Comparison of ENCODE assay signal across 28 mouse cellular contexts in the genomic region with DNA sequence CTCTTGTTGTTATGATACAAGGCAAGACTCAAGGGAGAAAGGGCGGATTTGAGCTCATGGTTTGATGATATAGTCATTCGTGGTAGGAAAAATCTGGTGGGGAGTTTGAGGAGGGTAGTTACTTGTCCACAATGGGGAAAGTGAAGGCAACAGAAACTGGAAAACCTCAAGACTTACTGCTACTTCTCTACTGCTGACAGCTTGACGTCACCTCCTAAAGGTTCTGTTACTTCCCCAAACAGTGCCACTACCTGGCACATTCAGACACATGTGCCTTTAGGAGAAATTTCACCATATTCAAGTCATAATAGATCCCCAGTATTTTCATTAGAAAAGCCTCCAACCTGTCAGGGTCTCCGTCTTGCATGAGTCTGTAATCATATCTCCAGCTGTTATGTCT.
"Had no signal": no experiment of that assay in that cellular context is flagged by ENCODE, and none has a peak within 500 bp of the region (broad histone marks: within the 10 kb centered on the region; RNA-seq: fewer than 3 reads in every experiment).

No protein-coding gene starts in this region.

- H3K4me1 ChIP-seq: hindbrain, embryonic 10.5 days; hindbrain, embryonic 12.5 days; hindbrain, embryonic 15.5 days; kidney, embryonic 15.5 days; limb, embryonic 13.5 days; limb, embryonic 15.5 days; liver, embryonic 12.5 days had no signal

- H3K9me3 ChIP-seq: heart, embryonic 13.5 days; heart, embryonic 15.5 days; hindbrain, embryonic 10.5 days; hindbrain, embryonic 12.5 days; hindbrain, embryonic 15.5 days; kidney, embryonic 15.5 days; limb, embryonic 13.5 days; limb, embryonic 15.5 days; liver, embryonic 12.5 days had no signal

- H3K36me3 ChIP-seq: heart, embryonic 13.5 days; heart, embryonic 15.5 days; hindbrain, embryonic 10.5 days; hindbrain, embryonic 12.5 days; hindbrain, embryonic 15.5 days; kidney, embryonic 15.5 days; limb, embryonic 13.5 days; limb, embryonic 15.5 days; liver, embryonic 12.5 days had no signal

- DNase-seq: gastrocnemius, adult 2 months; gastrocnemius, postnatal 10 days; gastrocnemius, postnatal 25 days; heart, adult 11 months; heart, adult 2 months; heart, postnatal 14 days; heart, postnatal 36 days; kidney, adult 11 months; kidney, adult 2 months; kidney, adult 9 months; kidney, postnatal 14 days; kidney, postnatal 36 days; layer of hippocampus, adult 9-11 months; layer of hippocampus, postnatal 36 days; left cerebral cortex, postnatal 4 days had no signal

- H3K4me2 ChIP-seq: heart, embryonic 11.5 days; heart, embryonic 13.5 days; heart, embryonic 15.5 days; hindbrain, embryonic 12.5 days; hindbrain, embryonic 15.5 days; kidney, embryonic 15.5 days; limb, embryonic 13.5 days; limb, embryonic 15.5 days; liver, embryonic 12.5 days had no signal

- H3K27ac ChIP-seq: gastrocnemius, adult 2 months; heart, adult 2 months; heart, embryonic 13.5 days; heart, embryonic 15.5 days; hindbrain, embryonic 10.5 days; hindbrain, embryonic 12.5 days; hindbrain, embryonic 15.5 days; hindbrain, postnatal 0 days; kidney, embryonic 15.5 days; kidney, postnatal 0 days; limb, embryonic 13.5 days; limb, embryonic 15.5 days; liver, embryonic 12.5 days had no signal

- ATAC-seq: hindbrain, postnatal 0 days; intestine, embryonic 16.5 days; liver, embryonic 12.5 days had no signal

- H3K27me3 ChIP-seq: heart, embryonic 13.5 days; heart, embryonic 15.5 days; hindbrain, embryonic 12.5 days; hindbrain, embryonic 15.5 days; kidney, embryonic 15.5 days; limb, embryonic 13.5 days; limb, embryonic 15.5 days; liver, embryonic 12.5 days had no signal

- H3K9ac ChIP-seq: heart, embryonic 13.5 days; heart, embryonic 15.5 days; hindbrain, embryonic 12.5 days; hindbrain, embryonic 15.5 days; kidney, embryonic 15.5 days; limb, embryonic 13.5 days; limb, embryonic 15.5 days; liver, embryonic 12.5 days had no signal

- H3K4me3 ChIP-seq: gastrocnemius, adult 2 months; heart, adult 2 months; heart, embryonic 13.5 days; heart, embryonic 15.5 days; hindbrain, embryonic 10.5 days; hindbrain, embryonic 12.5 days; hindbrain, embryonic 15.5 days; kidney, embryonic 15.5 days; limb, embryonic 13.5 days; limb, embryonic 15.5 days; liver, embryonic 12.5 days had no signal
